Mouse (Mus musculus): ENCODE results near the gene Vps4b.
A peak's percentile ranks its signal among the peaks of the same experiment; 100 is the strongest.

- TF ChIP-seq CTCF (IDR thresholded peaks at IDR 0.05; ENCODE audit: insufficient read depth, low read depth, low read length): no peak
- peak; percentile 40; the same call in 1 of the 2 replicates for TF ChIP-seq POLR2A (IDR thresholded peaks at IDR 0.05; ENCODE audit: insufficient read depth, low read depth, low read length)
Measured at GRCm38 (mm10) chr1:106796542-106796924, at the start of gene Vps4b.

Measured in olfactory bulb, adult 2 months (tissue).